Mouse (Mus musculus) ovary, postnatal 14 days (tissue): ENCODE data around the gene Abhd12.
"Not testable (repeated sequence)": the region's sequence is repeated elsewhere in the genome, so short reads cannot be mapped to it uniquely, and the experiment has no call there.

Experiments used
- DNase-seq: peaks from one replicate; pipeline ENCODE4 v3.0.0; 2022; ENCODE audit warnings: low spot score

Abhd12 gene

GRCm38 (mm10) chr2:150909429-150910039 lies 5.0 kb upstream of the Abhd12 start:
- peak; percentile 87 for DNase-seq

- not testable (repeated sequence) for DNase-seq
These were observed 4.3 kb upstream of the Abhd12 start for GRCm38 (mm10) chr2:150908881-150909280.

GRCm38 (mm10) chr2:150904936-150905450 lies 452 bp upstream of the Abhd12 start, which contains the start of gene Gins1:
Gene Gins1 (plus strand): TSS chr2:150905400.
- no peak for DNase-seq

GRCm38 (mm10) chr2:150902347-150902746 lies 2.2 kb downstream of the Abhd12 start:
- no peak for DNase-seq

- DNase-seq: no peak
These were observed 4.2 kb downstream of the Abhd12 start for GRCm38 (mm10) chr2:150900341-150900740.

GRCm38 (mm10) chr2:150895691-150896252 lies 8.8 kb downstream of the Abhd12 start:
- DNase-seq: no peak

GRCm38 (mm10) chr2:150894617-150895267 lies 9.8 kb downstream of the Abhd12 start:
- no peak for DNase-seq

GRCm38 (mm10) chr2:150887370-150887769 lies 17.2 kb downstream of the Abhd12 start:
- no peak for DNase-seq

- DNase-seq: no peak
These were observed 18.2 kb downstream of the Abhd12 start for GRCm38 (mm10) chr2:150886315-150886714.

GRCm38 (mm10) chr2:150885814-150886213 lies 18.7 kb downstream of the Abhd12 start:
- no peak for DNase-seq

GRCm38 (mm10) chr2:150884779-150885110 lies 19.8 kb downstream of the Abhd12 start:
- DNase-seq: no peak

GRCm38 (mm10) chr2:150884075-150884778 lies 20.3 kb downstream of the Abhd12 start:
- DNase-seq: no peak

GRCm38 (mm10) chr2:150877561-150877960 lies 27.0 kb downstream of the Abhd12 start:
- DNase-seq: no peak

GRCm38 (mm10) chr2:150875226-150875625 lies 29.3 kb downstream of the Abhd12 start:
- DNase-seq: no peak

- no peak for DNase-seq
These were observed 30.0 kb downstream of the Abhd12 start for GRCm38 (mm10) chr2:150874508-150874907.

GRCm38 (mm10) chr2:150869446-150869845 lies 35.1 kb downstream of the Abhd12 start:
- DNase-seq: no peak

GRCm38 (mm10) chr2:150867021-150867420 lies 37.5 kb downstream of the Abhd12 start:
- no peak for DNase-seq

- DNase-seq: no peak
These were observed 43.4 kb downstream of the Abhd12 start for GRCm38 (mm10) chr2:150861128-150861527.

GRCm38 (mm10) chr2:150859709-150860470 lies 44.7 kb downstream of the Abhd12 start:
- DNase-seq: no peak

- DNase-seq: no peak
These were observed 45.6 kb downstream of the Abhd12 start for GRCm38 (mm10) chr2:150858724-150859487.

GRCm38 (mm10) chr2:150855186-150855585 lies 49.4 kb downstream of the Abhd12 start:
- no peak for DNase-seq
